Mouse (Mus musculus) brown adipose tissue, adult 24 weeks (tissue): ENCODE data around the gene Zfp94. TPM values are rescaled to one million over a fixed set of nuclear protein-coding genes. Genes with fewer than 3 reads are reported as not detected.

Experiments used
- H3K27ac ChIP-seq: fragments of 200-500 bp; replicated peaks from 2 replicates; pipeline ENCODE4 v1.5.1; 2012; ENCODE audit warnings: low read depth, mild to moderate bottlenecking, low read length
- H3K4me1 ChIP-seq: fragments of 200-500 bp; 2 replicates; pipeline ENCODE4 v1.6.1; 2012; ENCODE audit warnings: low read length, mixed read lengths; ENCODE audit not compliant: control insufficient read depth, insufficient read depth, insufficient read length
- H3K4me3 ChIP-seq: fragments of 200-500 bp; 2 replicates; pipeline ENCODE4 v1.5.1; 2012; ENCODE audit warnings: low read depth, mild to moderate bottlenecking, low read length, moderate library complexity; ENCODE audit not compliant: insufficient read depth
- polyA plus RNA-seq: library from polyadenylated mRNA; stranded (reverse); fragments of >200 nt; gene quantifications from 2 replicates; pipeline ENCODE4 v1.2.4, GENCODE M21; 2012; ENCODE audit not compliant: missing spikeins, insufficient read depth, insufficient read length

Gene Zfp94
- polyA plus RNA-seq, 1 experiment, result 4.5 TPM

DNA sequence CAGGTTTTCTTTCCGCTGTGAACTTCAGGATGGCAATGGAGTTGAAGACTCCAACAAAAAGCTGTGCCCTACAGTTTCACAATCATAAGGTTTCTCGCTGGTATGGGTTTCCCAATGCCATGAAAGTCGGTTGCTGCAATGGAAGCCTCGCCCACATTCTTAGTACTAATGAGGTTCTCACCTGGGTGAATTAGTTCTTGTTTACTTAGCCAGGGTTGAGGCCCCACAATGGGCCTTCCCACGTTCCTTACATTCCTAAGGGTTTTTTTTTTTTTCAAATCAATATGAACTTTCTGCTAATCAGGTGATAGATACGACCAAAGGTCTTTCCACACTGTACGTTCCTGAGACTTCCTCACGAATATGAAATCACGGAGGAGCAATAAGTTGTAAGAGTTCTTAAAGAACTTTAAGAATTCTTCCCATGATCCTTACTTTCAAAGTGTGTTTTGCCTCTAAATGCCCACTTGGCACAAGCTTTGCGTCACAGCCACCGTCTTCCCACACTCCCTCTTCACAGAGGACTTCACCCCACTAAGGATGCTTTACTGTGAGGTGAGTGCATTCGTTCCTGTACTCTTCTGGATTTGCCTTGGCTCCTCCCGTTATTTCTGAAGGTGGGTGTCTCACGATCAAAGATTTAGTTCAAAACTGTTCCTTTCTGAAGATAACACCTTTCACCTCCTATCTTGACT lies 11.0 kb upstream of the Zfp94 start:
- Histone ChIP-seq H3K27ac (no peak overlapping the region), H3K4me1 (no peaks in the 10 kb centered on the region), H3K4me3 (no peak overlapping the region)

DNA sequence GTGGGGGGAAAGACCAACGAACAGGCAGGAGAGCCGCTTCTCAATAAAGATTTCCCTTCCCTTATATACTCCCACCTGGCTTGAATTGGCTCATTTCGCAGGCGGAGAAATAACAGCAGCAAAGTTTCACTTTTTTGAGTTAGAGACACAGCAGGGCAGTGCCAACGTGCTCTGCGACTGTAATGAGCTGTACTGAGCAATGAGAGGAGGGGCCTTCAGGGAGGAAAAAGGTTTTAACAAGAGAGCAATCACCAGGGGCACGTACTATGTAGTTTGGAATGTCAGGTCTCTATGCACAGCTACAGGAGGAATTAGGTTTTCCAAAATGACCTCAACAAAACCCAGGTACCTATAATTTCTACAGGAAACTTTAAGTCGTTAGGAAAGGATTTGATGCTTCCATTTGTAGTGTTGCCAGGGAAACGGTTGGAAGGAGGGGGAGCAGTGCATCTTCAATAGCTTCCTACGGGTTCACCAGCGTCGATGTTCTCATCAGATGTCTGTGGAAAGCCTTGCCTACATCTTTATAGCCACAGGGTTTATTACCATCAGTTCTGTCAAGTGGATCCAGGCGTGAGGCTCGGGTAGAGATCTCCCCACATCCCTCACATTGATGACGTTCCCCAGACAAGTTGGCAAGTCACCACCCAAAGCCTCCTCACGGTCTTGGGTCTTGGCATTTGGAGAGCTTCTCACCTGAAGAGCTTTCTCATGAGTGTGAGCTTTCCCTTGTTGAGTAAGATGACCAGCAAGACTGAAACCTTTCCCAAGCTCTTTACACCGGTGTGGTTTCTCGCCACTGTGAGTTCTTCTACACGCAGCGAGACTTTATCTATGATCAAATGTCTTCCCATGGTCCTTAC lies 10.0 kb upstream of the Zfp94 start:
- no peak overlapping the region for H3K4me3 ChIP-seq
- H3K4me1 ChIP-seq, result no peaks in the 10 kb centered on the region
- H3K27ac ChIP-seq, result no peak overlapping the region

GRCm38 (mm10) chr7:24325675-24326128 lies 9.2 kb upstream of the Zfp94 start:
- H3K27ac ChIP-seq, result no peak overlapping the region
- no peaks in the 10 kb centered on the region for H3K4me1 ChIP-seq
- H3K4me3 ChIP-seq, result no peak overlapping the region

DNA sequence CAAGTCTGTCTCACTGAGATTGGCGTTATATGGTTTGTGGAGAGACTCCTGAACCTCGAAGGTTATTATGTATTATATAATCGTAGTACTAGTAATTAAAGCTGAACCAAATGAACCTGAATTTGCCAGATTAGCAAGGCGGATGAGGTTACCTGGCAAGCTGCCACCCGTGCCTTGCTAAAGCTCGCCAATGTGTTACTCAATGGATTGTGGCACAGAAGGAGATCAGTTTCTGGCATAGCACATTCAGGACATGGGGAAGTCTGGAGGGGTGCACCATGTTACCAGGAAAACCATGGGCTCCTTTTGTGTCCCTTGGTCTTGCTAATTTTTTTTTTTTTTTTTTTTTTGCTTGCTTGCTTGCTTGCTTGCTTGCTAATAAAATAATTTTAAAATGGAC lies 8.7 kb upstream of the Zfp94 start:
- no peak overlapping the region for H3K27ac ChIP-seq
- no peaks in the 10 kb centered on the region for H3K4me1 ChIP-seq
- H3K4me3 ChIP-seq, result no peak overlapping the region

DNA sequence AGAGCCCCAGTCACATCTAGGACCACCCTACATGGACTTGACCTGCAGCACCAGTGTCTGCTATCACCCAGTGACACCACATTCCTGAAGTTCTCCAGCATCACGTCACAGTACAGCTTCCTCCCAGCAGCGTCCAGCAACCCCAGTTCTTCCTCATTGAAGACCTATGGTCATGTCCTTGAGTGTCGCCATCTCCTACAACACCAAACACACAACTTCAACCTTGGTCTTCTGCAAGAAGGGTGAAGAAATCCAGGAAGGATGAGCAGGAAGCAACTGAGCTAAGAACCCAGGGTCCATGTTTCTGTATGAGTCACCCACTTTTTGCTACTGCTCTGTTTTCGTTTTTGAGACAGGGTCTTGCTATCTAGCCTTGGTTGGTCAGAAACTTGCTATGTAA lies 6.1 kb upstream of the Zfp94 start:
- Histone ChIP-seq H3K4me3 (no peak overlapping the region), H3K4me1 (no peaks in the 10 kb centered on the region), H3K27ac (no peak overlapping the region)

- Histone ChIP-seq H3K27ac (no peak overlapping the region), H3K4me3 (no peak overlapping the region), H3K4me1 (no peaks in the 10 kb centered on the region; the same call in 1 of the 2 replicates)
Observed at GRCm38 (mm10) chr7:24318942-24319341, 2.5 kb upstream of the Zfp94 start.

DNA sequence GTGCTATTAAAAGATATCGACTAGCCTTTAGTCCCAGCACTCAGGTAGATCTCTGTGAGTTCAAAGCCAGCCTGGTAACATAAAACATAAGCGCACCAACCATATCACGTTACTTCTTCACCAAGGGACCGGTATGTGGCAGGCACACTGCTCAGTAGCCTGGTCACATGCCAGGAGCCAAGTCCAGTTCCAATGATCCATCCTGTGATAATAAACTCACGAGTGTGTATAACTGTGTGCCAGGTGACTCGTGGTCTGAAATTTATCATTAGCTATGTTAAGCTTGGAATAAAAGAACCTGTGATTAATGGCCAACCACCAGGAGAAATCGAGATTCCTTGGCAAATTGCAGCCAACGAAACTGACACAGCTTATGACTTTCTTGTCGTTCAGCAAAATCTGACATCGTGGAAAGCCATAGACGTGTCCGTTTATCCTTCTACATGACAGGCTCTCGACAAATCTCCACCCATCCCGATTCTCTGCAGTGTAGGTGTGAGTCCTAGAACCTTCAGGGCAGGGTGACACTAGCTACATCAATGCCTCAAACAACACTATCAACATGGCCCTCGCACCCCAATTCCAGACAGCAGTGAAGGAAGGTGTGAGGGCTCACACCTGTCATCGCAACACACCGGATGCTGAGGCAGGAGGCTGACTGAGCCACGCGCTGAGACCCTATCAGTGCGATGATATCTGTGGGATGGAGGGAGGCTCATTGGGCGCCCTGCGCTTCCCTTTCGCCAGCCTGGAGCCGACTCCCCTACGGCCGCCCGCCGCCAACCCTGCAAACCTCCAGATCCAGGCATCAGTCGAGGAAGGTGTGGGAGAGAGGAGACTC lies 520 bp downstream of the Zfp94 start:
- H3K4me1 ChIP-seq, result no peaks in the 10 kb centered on the region; the same call in 1 of the 2 replicates
- peak overlapping the region; percentile 75 for H3K4me3 ChIP-seq
- no peak overlapping the region for H3K27ac ChIP-seq

GRCm38 (mm10) chr7:24300771-24301282 lies 15.6 kb downstream of the Zfp94 start, which contains the start of gene Zfp61:
Zfp61 (minus strand) TSS chr7:24301232.
- Histone ChIP-seq H3K4me1 (peaks cover 2% of the 10 kb centered on the region; the same call in 1 of the 2 replicates), H3K27ac (no peak within 1 kb of the TSS), H3K4me3 (peak within 1 kb of the TSS; percentile 45)

DNA sequence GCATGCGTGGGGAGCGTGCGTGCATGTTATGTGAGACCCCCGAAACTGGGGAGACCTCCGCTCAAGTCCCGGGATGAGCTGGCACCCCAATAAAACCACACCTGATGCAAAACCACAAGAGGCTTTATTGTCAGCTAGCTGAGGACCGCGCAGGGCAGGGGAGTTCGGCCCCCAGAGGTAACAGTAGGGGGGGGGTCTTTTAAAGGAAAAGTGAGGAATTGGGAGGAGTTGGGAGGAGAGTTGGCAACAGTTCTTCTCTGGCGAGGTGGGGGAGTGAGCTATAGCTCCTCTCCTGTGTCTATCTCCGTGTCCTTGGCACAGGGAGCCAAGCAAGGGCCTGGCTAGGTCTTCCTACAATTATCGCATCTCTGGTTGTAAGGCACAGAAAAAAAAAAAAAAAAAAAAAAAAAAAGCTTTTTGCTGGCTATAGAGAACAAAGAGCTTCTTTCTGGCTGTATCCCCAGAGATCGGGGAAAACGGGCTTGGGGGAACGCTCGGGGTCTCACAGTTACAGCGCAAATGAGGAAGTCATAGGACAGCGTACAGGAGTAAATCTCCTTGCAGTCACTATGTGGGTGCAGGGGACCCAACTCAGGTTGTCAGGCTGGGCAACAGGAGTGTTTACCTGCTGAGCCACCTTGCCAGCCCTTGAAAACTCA lies 16.5 kb downstream of the Zfp94 start:
- Histone ChIP-seq H3K4me3 (peak overlapping the region; percentile 45), H3K4me1 (peaks cover 2% of the 10 kb centered on the region; the same call in 1 of the 2 replicates), H3K27ac (no peak overlapping the region)

GRCm38 (mm10) chr7:24298973-24299708 lies 17.3 kb downstream of the Zfp94 start:
- Histone ChIP-seq H3K4me3 (peak overlapping the region; percentile 79), H3K27ac (no peak overlapping the region), H3K4me1 (peaks cover 2% of the 10 kb centered on the region; the same call in 1 of the 2 replicates)

- Histone ChIP-seq H3K4me1 (peaks cover 2% of the 10 kb centered on the region; the same call in 1 of the 2 replicates), H3K27ac (no peak overlapping the region)
Observed at GRCm38 (mm10) chr7:24298635-24298972, 17.9 kb downstream of the Zfp94 start.

GRCm38 (mm10) chr7:24297361-24298095 lies 18.9 kb downstream of the Zfp94 start:
- Histone ChIP-seq H3K4me1 (peaks cover 2% of the 10 kb centered on the region; the same call in 1 of the 2 replicates), H3K4me3 (no peak overlapping the region), H3K27ac (no peak overlapping the region)

More at GRCm38 (mm10) chr7:24298635-24298972, 17.9 kb downstream of the Zfp94 start:
- peak overlapping the region; percentile 79 for H3K4me3 ChIP-seq

GRCm38 (mm10) chr7:24296386-24296785 lies 20.1 kb downstream of the Zfp94 start:
- Histone ChIP-seq H3K27ac (no peak overlapping the region), H3K4me3 (no peak overlapping the region), H3K4me1 (peaks cover 2% of the 10 kb centered on the region; the same call in 1 of the 2 replicates)
